Mouse (Mus musculus): Measurements from ENCODE around the gene Edil3. TPM values are rescaled to one million over a fixed set of nuclear protein-coding genes. Genes with fewer than 3 reads are reported as not detected.

Gene Edil3
- total RNA-seq, 2 experiments from 2014 or later: 0.26 to 0.32 TPM

DNA sequence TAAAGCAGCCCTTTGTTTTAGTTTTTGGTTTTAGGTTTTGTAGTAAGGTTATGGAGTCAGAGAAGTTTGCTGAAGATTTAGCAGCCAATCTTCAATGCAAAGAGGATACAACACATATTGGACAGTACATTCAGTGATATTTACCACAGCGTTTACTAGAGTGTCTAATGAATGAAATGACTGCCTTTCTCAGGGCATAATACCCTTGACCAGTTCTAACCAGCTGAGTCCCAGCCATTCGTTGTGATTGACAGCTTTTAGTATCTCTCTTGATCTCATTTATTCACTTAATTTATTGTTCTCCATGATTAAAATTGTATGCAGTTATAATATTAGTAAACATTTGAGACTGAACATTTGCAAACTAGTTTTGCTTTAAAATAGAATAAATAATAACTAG lies 375.7 kb downstream of the Edil3 start:
- intact Hi-C loops (cut with DNase I): no loop called here
- DNase-seq: no peak

DNA sequence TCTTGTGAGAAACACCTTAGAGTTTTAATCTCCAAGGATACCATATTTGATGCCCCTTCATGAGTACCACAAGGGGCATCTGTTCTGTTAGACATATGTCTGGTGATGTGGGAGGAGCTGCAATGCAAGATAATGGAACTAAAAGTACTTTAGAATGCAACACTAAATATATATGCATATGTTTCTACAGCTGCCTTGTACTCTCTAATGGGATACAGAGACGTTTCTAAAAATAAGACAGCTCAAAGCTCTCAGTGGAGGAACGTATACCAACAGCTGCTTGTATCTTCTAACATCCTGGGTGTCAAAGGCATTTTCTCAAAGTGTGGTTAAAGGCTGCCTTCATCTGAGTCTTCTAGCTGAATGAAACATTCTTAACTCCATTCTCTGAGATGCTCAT lies 378.0 kb downstream of the Edil3 start:
- intact Hi-C loops (cut with DNase I): no loop called here
- DNase-seq: no peak

DNA sequence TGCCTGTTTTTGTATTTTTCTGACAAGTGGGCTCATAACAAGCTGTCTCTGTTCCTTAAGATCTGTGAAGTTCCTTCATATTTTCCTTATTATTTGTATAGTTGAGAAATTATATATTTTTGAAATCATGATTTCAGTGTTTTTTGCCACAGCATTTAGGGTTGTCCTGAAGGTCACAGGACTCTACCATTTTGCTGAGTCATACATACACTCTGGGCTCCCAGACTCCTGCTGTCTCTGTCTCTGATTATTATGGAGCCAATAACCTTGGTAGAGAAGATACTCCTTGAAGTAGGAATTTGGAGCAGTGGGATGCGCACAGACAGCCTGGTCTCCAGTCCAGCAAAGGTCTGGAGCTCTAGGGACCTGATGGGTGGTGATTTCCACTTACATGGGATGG lies 416.8 kb downstream of the Edil3 start:
- no peak for DNase-seq
- intact Hi-C loops (cut with DNase I): no loop called here

DNA sequence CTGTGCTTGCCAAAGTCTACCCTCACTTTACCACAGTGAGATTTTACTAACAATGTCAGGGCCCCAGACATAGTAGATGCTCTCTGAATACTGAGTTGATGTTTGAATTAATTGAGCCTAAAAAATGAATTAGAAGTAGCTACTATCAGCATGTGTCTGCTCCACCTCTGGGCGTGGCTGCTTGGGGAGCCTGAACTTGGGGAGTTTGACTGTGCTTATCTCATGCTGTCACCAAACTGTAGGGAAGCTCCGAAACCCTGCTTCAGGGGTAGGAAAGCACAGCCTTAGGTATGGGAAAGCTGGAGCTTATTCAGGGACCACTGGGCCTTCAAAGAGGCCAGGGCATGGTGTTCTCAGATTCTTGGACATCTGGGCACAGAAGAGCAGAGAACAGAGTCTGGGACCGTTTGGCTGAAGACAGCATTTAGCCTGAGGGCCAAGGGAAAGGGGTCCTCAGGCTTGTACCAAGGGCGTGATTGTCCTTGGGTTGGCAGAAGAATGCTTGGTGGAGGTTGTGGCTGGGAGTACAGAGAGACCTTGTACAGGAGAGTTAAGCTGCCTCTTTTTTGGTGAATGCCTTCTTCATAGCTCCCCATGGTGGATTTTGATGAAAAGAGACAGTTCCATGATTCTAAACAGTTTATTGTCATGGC lies 432.8 kb downstream of the Edil3 start:
- DNase-seq: no peak
- intact Hi-C loops (cut with DNase I): no loop called here

DNA sequence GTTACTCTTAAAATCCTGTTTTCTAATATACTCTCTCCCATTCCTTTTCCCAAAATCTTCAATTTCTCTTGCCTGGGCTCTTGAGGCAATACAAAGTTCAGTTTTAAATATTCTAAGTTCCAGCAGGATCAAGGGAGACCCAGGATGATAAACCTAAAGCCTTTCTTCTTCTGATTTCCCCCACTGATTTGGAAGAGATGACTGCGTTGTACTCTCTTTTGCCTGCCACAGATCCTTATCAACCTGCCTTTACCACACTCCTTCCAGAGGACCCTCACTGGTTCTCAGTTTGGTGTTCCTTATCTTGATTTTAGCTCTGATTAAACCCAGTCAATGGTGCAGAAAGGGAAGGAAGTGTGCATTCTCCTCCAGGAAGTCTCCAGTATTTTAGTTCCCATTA lies 435.6 kb downstream of the Edil3 start:
- intact Hi-C loops (cut with DNase I): no loop called here
- DNase-seq: no peak

DNA sequence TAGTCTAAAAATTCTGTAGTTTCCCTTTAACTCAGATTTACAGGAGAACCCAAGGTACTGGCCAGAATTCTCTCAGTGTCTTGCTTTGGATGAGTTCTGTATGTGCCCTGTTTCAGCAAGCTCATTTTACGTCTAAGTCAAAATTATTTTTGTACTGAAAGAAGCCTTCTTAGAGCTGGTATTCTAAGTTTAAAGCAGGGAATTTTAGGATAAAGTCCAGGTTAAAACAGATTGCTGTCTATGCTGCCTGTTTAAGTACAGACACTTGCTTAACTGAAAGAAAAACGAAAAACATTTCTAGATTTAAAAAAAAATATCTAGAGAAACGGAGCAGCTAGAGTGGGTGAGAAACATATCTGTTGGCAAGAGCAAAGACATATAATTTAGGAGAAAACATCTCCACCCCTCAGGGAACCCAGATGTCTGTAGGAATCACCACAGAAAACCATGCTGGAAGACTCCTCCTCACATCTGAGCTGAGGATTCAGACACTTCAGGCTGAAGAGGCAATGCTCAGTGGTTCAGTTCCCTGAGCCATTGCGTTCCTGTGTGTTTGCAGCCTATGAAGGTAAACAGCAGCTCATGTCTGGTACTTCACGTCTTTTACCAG lies 465.5 kb downstream of the Edil3 start:
- intact Hi-C loops (cut with DNase I): no loop called here
- DNase-seq: no peak

DNA sequence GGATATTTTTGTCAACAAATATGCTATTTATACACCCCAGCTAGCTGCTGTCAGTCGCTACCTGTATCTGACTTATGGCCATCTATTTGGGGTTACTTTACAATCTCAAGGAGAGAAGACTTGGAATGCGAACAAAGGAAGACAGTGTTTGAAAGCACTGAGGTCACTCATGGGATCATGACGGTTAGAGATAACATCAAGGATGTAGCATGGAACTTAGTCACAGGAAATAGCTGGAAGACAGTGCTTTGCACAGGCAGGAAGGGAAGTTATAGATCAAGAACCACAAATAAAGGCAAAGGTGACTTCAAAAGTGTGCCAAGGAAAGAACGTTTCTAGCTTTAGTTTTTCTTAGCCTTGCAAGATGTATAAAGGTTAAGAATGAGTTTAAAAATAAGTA lies 466.9 kb downstream of the Edil3 start:
- no peak for DNase-seq
- intact Hi-C loops (cut with DNase I): no loop called here

DNA sequence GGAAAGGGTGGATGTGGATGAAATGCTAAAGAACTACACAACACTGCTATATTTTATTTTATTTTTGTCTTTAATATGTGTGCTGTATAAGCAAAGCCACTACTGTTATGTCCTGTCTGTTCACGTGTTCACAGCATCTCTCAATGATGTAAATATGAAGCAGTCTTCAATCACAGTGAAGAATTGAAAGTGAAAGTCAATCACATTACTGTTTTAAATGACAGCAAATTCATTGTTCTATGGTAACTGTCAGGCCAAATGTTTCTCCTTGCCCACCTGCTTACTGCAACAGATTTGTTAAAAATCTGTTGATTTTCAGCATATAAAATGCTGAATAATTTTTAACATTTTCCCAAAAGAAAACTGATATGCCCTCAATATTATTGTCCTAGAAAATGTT lies 499.9 kb downstream of the Edil3 start:
- no peak for DNase-seq
- intact Hi-C loops (cut with DNase I): no loop called here

DNA sequence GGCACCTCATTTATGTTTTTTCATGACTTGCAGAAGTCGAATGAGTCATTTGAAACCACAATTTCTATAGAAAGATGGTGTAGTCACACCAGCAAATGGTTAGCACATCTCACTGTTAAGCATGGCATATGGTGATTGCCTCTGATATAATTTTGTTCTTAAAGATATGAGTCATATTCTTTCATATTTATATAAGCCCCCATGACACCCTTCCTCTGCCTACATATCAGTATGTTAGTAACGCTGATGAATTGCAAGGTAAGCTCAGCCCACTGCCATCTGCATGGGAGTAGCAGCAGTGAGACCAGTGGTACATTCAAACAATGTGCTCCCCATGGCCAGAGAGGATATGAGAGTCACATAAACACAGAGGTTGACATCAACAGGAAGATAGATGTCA lies 503.0 kb downstream of the Edil3 start:
- DNase-seq: no peak
- intact Hi-C loops (cut with DNase I): no loop called here

DNA sequence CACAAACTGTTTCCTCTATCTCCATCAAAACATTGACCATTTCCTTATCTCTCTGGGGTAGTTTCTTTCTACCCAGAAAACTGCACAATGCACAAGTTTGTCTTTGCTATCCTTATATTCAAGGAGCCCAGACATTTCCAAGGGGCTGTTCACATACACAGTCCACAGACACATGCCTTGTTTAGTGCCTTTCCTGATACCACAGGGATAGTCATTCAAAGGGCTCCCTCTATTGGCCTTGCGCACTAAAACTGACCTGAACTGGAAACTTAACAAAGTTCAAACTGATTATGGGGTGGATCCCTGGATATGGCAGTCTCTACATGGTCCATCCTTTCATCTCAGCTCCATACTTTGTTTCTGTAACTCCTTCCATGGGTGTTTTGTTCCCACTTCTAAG lies 513.2 kb downstream of the Edil3 start:
- intact Hi-C loops (cut with DNase I): no loop called here
- no peak for DNase-seq

DNA sequence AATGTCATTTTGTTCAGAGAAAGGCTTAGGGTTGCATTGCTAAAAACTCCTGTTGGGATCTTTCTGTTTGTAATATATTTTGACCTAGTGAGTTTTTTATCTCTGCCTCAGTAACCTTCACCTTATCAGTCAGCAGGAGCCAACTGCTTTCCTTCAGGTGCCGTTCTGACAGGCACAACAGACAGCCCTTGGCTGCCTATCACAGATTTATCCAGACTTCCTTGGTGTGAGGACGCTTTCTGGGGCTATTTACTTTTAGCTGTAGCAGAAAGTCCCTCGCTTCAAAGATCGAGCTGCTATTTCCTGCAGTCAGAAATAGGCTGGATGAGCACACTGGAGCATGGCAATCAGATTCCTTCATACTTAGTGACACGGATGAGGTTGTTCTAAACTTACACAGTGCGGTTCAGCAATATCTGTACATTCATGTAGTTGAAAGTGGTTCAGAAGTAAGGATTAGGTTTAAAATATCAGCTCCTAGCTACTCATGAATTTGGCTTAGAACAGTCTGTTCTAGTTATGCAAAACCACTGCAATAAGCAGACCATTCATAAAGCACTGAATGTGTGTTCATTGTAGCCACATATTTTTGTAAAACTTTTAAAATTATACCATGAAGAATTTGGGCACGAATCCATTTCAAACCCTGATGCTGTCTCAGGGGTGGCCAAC lies 514.8 kb downstream of the Edil3 start:
- intact Hi-C loops (cut with DNase I): no loop called here
- no peak for DNase-seq

DNA sequence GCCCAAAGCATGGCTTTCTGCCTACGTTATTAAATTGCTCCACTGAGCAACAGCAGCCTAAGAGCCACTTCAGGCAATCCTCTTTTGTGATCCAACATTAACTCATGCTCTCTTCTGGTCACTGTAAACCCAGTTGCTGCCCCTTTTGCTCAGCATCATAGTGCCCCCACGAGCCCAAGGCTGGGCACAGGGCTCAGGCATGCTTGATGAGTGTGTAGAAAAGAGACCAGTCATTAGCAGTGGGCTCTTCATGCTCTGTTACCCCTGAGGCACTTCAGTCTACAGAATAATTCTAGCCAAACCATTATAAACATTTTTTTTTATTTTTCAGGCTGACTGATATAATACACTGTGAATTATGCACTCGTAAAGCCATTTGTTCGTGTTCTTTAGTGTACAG lies 517.8 kb downstream of the Edil3 start:
- DNase-seq: no peak
- intact Hi-C loops (cut with DNase I): no loop called here

DNA sequence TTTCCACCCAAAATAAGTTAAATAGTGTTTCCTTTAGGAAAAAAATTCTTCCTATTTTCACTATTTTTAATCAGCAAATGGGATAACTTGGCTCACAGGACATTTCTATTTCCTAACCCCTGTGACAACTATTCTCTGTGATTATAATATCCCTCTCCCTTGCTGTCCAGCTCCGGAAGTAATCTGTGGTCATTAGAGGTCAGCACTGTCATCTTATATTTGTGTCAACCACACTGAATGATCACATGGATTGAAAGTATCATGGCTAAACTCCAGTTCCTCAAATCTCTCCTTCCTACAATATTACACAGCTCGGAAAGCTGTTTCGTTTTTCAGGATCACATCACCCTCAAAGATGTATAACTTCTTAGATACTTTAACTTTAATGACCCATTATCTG lies 518.5 kb downstream of the Edil3 start:
- intact Hi-C loops (cut with DNase I): no loop called here
- DNase-seq: no peak

DNA sequence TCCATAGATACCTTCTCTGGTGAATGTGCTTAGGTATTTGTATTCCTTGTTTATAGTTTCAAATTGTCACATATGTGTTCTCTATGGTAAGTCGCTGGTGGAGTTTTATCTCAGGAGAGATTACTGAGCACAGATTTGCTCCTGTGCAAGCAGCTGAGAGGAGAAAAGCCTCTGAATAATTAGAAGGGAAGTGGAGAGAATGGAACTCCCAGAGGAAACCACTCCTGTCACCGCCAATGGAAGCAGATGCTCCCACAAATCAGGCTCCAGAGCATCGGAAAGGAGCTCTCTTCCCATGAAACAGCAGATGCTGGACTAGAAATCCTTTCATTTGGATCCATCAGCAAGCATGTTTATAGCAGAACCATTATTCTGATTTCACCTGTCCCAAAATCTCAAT lies 534.0 kb downstream of the Edil3 start:
- intact Hi-C loops (cut with DNase I): no loop called here
- no peak for DNase-seq

DNA sequence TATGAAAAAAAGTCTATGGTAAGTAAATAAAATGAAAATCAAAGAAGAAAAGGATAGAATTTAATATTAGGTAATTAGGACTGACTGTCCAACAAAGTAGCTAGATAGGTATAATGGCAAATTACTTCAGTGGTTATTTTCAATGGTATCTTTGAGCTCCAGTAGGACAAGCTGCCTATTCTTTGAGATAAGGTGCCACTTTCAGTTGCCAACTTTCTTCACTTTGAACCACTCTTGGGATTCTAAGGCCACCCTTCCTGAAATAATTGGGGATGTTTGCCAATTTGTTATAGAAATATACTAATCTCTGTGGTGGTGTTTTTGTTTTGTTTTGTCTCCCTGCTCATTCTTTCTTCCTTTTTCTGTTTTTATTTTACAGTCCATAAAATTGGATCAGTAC lies 537.1 kb downstream of the Edil3 start:
- intact Hi-C loops (cut with DNase I): no loop called here
- no peak for DNase-seq

DNA sequence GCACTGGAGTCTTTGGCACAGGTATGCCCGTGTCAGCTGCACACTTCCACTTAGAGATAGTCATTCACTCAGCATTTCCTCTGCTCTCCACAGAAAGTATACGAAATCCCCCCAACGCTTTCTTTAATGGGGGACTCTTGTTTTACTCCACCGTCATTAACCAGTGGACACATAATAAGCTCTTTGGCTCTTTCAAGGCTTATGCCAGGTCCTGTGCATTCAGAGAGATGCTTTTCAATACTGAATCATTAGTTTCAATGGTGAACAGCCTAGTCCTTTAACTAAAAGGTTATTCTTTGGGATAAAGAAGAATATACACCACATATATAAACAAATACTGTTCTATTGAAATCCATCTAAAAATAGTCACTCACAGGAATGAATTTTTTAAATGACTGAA lies 541.0 kb downstream of the Edil3 start:
- DNase-seq: no peak
- intact Hi-C loops (cut with DNase I): no loop called here

DNA sequence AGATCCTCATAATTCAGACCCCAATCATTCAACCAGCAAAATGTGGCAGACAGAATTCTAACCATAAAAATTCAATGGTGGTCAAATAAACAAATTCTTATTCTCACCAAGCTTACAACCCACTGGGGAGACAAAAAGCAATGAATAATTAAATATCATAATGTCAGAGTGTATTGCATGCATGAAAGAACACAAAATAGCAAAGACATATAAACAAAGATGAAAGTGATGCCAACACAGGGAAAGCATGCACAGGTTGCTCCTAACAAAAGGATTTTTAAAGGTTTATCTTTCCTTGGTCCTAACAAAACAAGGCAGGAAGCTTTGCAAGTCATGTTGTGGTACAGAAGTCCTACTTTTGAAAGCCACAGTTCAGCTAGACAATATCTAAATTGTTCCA lies 550.0 kb downstream of the Edil3 start:
- intact Hi-C loops (cut with DNase I): no loop called here
- DNase-seq: no peak

DNA sequence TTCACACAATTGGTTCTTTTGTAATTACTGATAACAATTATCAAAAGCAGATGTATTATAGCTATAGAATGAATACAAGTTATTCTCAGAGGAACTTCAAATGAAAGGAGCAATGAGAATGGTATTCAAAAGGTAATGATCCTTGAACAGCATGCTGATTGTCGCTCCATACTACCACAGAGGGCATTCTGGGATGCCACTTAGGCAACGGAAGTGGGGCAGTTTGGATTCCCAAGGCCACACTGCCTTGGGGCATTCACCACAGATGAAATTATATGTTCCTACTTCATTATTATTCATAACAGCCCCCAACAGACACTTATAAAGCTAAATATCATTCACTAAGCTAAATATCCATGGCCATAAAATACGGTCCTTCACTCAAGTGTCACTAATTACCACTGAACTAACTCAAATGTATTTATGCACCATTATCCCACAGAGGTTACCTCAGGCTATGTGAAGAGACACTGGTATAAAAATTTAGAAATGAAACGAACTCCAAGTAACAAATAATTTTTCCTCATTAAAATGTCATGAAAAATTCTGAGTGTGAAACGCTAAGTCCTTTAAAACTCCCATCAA lies 550.5 kb downstream of the Edil3 start:
- DNase-seq: no peak
- intact Hi-C loops (cut with DNase I): no loop called here
